Mouse (Mus musculus) neural tube, embryonic 15.5 days (tissue): ENCODE results near the gene Pknox1. TPM values are rescaled to one million over a fixed set of nuclear protein-coding genes. Genes with fewer than 3 reads are reported as not detected.
A peak's percentile ranks its signal among the peaks of the same experiment; 100 is the strongest.
"Not testable (repeated sequence)": the region's sequence is repeated elsewhere in the genome, so short reads cannot be mapped to it uniquely, and the experiment has no call there.

Source experiments
- ATAC-seq: fragments of 200-750 bp; cut with Nextera tagmentation; 2 replicates; pipeline ENCODE4 v1.8.0; 2017; ENCODE audit warnings: mild to moderate bottlenecking, moderate TSS enrichment, moderate library complexity; ENCODE audit not compliant: low FRiP score
- H3K27ac ChIP-seq: fragments of 300-500 bp; sonication (generic); replicated peaks from 2 replicates; pipeline ENCODE4 v1.5.1; 2015; ENCODE audit warnings: mild to moderate bottlenecking, inconsistent platforms
- H3K27me3 ChIP-seq: fragments of 300-500 bp; sonication (generic); replicated peaks from 2 replicates; pipeline ENCODE4 v1.6.1; 2015; ENCODE audit warnings: inconsistent platforms
- H3K36me3 ChIP-seq: fragments of 300-500 bp; sonication (generic); 2 replicates; pipeline ENCODE4 v1.6.1; 2015; ENCODE audit warnings: inconsistent platforms
- H3K4me1 ChIP-seq: fragments of 300-500 bp; sonication (generic); 2 replicates; pipeline ENCODE4 v1.6.1; 2015; ENCODE audit warnings: inconsistent platforms
- H3K4me2 ChIP-seq: fragments of 300-500 bp; sonication (generic); 2 replicates; pipeline ENCODE4 v1.6.1; 2015; ENCODE audit warnings: inconsistent platforms, mild to moderate bottlenecking, moderate library complexity
- H3K4me3 ChIP-seq: fragments of 300-500 bp; sonication (generic); replicated peaks from 2 replicates; pipeline ENCODE4 v1.5.1; 2015; ENCODE audit warnings: mild to moderate bottlenecking, inconsistent platforms
- H3K9ac ChIP-seq: fragments of 300-500 bp; sonication (generic); replicated peaks from 2 replicates; pipeline ENCODE4 v1.6.1; 2015; ENCODE audit warnings: mild to moderate bottlenecking, inconsistent platforms
- H3K9me3 ChIP-seq: fragments of 300-500 bp; sonication (generic); replicated peaks from 2 replicates; pipeline ENCODE4 v1.6.1; 2016; ENCODE audit warnings: inconsistent platforms
- WGBS: fragments of 180-500 bp; shearing (Covaris S2); methylation state at CpG from one replicate; pipeline ENCODE4 v1.1.7; 2015; ENCODE audit warnings: mixed read lengths; 5-methylcytosine and 5-hydroxymethylcytosine counted together
- polyA plus RNA-seq: library from polyadenylated mRNA; unstranded; fragments of >200 nt; fragmentation: Nextera tagmentation; extraction: Ambion mirVana; gene quantifications from 2 replicates; pipeline ENCODE4 v1.2.1, GENCODE M21; 2015

Pknox1 gene
- polyA plus RNA-seq, 1 experiment from 2014 or later = 43.4 TPM

GRCm38 (mm10) chr17:31607256-31607951 is 42.9 kb downstream of the Pknox1 start:
- H3K27me3 ChIP-seq = no peaks in the 10 kb centered on the region
- H3K4me2 ChIP-seq = no peak overlapping the region
- no peaks in the 10 kb centered on the region for H3K4me1 ChIP-seq
- ATAC-seq = no peak
- H3K9me3 ChIP-seq = no peaks in the 10 kb centered on the region
- peaks cover 47% of the 10 kb centered on the region for H3K36me3 ChIP-seq
- no peak overlapping the region for H3K9ac ChIP-seq
- WGBS = 91% methylated on average over 8 of the region's 8 CpGs
- H3K4me3 ChIP-seq = no peak overlapping the region
- H3K27ac ChIP-seq = no peak overlapping the region

GRCm38 (mm10) chr17:31609173-31609572 is 44.6 kb downstream of the Pknox1 start:
- 94% methylated on average over 3 of the region's 3 CpGs for WGBS

GRCm38 (mm10) chr17:31609895-31610294 is 45.4 kb downstream of the Pknox1 start:
- no peak for ATAC-seq
- Histone ChIP-seq H3K27ac (no peak overlapping the region), H3K36me3 (peaks cover 25% of the 10 kb centered on the region), H3K9ac (no peak overlapping the region), H3K4me1 (no peaks in the 10 kb centered on the region), H3K9me3 (no peaks in the 10 kb centered on the region), H3K4me2 (no peak overlapping the region), H3K4me3 (no peak overlapping the region), H3K27me3 (no peaks in the 10 kb centered on the region)
- WGBS = 85% methylated on average over 3 of the region's 3 CpGs

More at GRCm38 (mm10) chr17:31609173-31609572, 44.6 kb downstream of the Pknox1 start:
- not testable (repeated sequence) for H3K4me2 ChIP-seq, H3K27ac ChIP-seq, H3K9me3 ChIP-seq, H3K4me3 ChIP-seq, H3K9ac ChIP-seq, H3K27me3 ChIP-seq, ATAC-seq, H3K4me1 ChIP-seq
- peaks cover 32% of the 10 kb centered on the region for H3K36me3 ChIP-seq

GRCm38 (mm10) chr17:31613086-31613755 is 48.7 kb downstream of the Pknox1 start:
- Histone ChIP-seq H3K27me3 (no peaks in the 10 kb centered on the region), H3K4me1 (no peaks in the 10 kb centered on the region), H3K9me3 (no peaks in the 10 kb centered on the region), H3K4me3 (no peak overlapping the region), H3K4me2 (no peak overlapping the region), H3K27ac (no peak overlapping the region), H3K36me3 (0 out of 2 replicates have a peak, but pooled peaks cover under 1% of the 10 kb centered on the region), H3K9ac (no peak overlapping the region)
- 82% methylated on average over 4 of the region's 4 CpGs for WGBS
- no peak for ATAC-seq

GRCm38 (mm10) chr17:31623101-31623500 is 58.6 kb downstream of the Pknox1 start:
- Histone ChIP-seq H3K4me3 (no peak overlapping the region), H3K27ac (no peak overlapping the region), H3K27me3 (no peaks in the 10 kb centered on the region), H3K4me1 (no peaks in the 10 kb centered on the region), H3K9ac (no peak overlapping the region), H3K4me2 (no peak overlapping the region), H3K36me3 (no peaks in the 10 kb centered on the region), H3K9me3 (0 out of 2 replicates have a peak, but pooled peaks cover 6% of the 10 kb centered on the region)
- no peak for ATAC-seq
- 96% methylated on average over 4 of the region's 4 CpGs for WGBS

GRCm38 (mm10) chr17:31627961-31628360 is 63.4 kb downstream of the Pknox1 start:
- Histone ChIP-seq H3K27me3 (no peaks in the 10 kb centered on the region), H3K9me3 (0 out of 2 replicates have a peak, but pooled peaks cover 7% of the 10 kb centered on the region), H3K27ac (no peak overlapping the region), H3K4me3 (no peak overlapping the region), H3K4me2 (no peak overlapping the region), H3K36me3 (no peaks in the 10 kb centered on the region), H3K9ac (no peak overlapping the region), H3K4me1 (no peaks in the 10 kb centered on the region)
- no peak for ATAC-seq
- 95% methylated on average over 2 of the region's 2 CpGs for WGBS

GRCm38 (mm10) chr17:31631081-31631800 is 66.7 kb downstream of the Pknox1 start:
- H3K4me2 ChIP-seq = no peak overlapping the region
- H3K27ac ChIP-seq = no peak overlapping the region
- H3K36me3 ChIP-seq = no peaks in the 10 kb centered on the region
- peaks cover 5% of the 10 kb centered on the region for H3K4me1 ChIP-seq
- 0 out of 2 replicates have a peak, but pooled peaks cover 7% of the 10 kb centered on the region for H3K9me3 ChIP-seq
- H3K4me3 ChIP-seq = no peak overlapping the region
- peaks cover 14% of the 10 kb centered on the region for H3K27me3 ChIP-seq
- ATAC-seq = no peak
- WGBS = 87% methylated on average over 10 of the region's 10 CpGs
- no peak overlapping the region for H3K9ac ChIP-seq

GRCm38 (mm10) chr17:31633007-31633406 is 68.5 kb downstream of the Pknox1 start:
- no peak for ATAC-seq

GRCm38 (mm10) chr17:31634896-31635295 is 70.4 kb downstream of the Pknox1 start:
- no peak overlapping the region for H3K27ac ChIP-seq
- ATAC-seq = no peak
- no peak overlapping the region for H3K4me3 ChIP-seq
- H3K9me3 ChIP-seq = no peaks in the 10 kb centered on the region
- WGBS = 79% methylated on average over 5 of the region's 5 CpGs
- H3K36me3 ChIP-seq = no peaks in the 10 kb centered on the region
- H3K4me1 ChIP-seq = peaks cover 20% of the 10 kb centered on the region
- H3K27me3 ChIP-seq = peaks cover 24% of the 10 kb centered on the region
- no peak overlapping the region for H3K4me2 ChIP-seq
- H3K9ac ChIP-seq = no peak overlapping the region

More at GRCm38 (mm10) chr17:31633007-31633406, 68.5 kb downstream of the Pknox1 start:
- Histone ChIP-seq H3K27me3 (peaks cover 22% of the 10 kb centered on the region), H3K4me2 (no peak overlapping the region), H3K36me3 (no peaks in the 10 kb centered on the region), H3K4me1 (peaks cover 20% of the 10 kb centered on the region), H3K9ac (no peak overlapping the region), H3K27ac (0 out of 2 replicates have a peak overlapping the region, but pooled peaks have one; percentile 23), H3K4me3 (no peak overlapping the region), H3K9me3 (0 out of 2 replicates have a peak, but pooled peaks cover 2% of the 10 kb centered on the region)
- WGBS = 40% methylated on average over 6 of the region's 6 CpGs

- no peak overlapping the region for H3K9ac ChIP-seq
- peak overlapping the region; percentile 99 for H3K4me2 ChIP-seq
- no peaks in the 10 kb centered on the region for H3K36me3 ChIP-seq
- peaks cover 24% of the 10 kb centered on the region for H3K27me3 ChIP-seq
- no peak overlapping the region for H3K27ac ChIP-seq
- 61% methylated on average over 11 of the region's 11 CpGs for WGBS
- peak overlapping the region; percentile 56; the same call in 1 of the 2 replicates for H3K4me3 ChIP-seq
- H3K4me1 ChIP-seq = peaks cover 20% of the 10 kb centered on the region
- no peak for ATAC-seq
- H3K9me3 ChIP-seq = no peaks in the 10 kb centered on the region
Measured at GRCm38 (mm10) chr17:31635781-31636180, 71.2 kb downstream of the Pknox1 start.

GRCm38 (mm10) chr17:31636277-31636941 is 71.9 kb downstream of the Pknox1 start:
- peaks cover 24% of the 10 kb centered on the region for H3K27me3 ChIP-seq
- H3K4me3 ChIP-seq = peak overlapping the region; percentile 56
- no peaks in the 10 kb centered on the region for H3K9me3 ChIP-seq
- peaks cover 20% of the 10 kb centered on the region for H3K4me1 ChIP-seq
- H3K36me3 ChIP-seq = no peaks in the 10 kb centered on the region
- WGBS = 4% methylated on average over 45 of the region's 45 CpGs
- peak overlapping the region; percentile 56 for H3K9ac ChIP-seq
- peak overlapping the region; percentile 99 for H3K4me2 ChIP-seq
- peak overlapping the region; percentile 64; the same call in 1 of the 2 replicates for H3K27ac ChIP-seq
- ATAC-seq = peak; percentile 53; the same call in 1 of the 2 replicates
